Mouse (Mus musculus) lung, postnatal 0 days (tissue): ENCODE measurements around the gene Agbl2. TPM values are rescaled to one million over a fixed set of nuclear protein-coding genes. Genes with fewer than 3 reads are reported as not detected.

ENCODE experiments used
- ATAC-seq: fragments of 200-750 bp; cut with Nextera tagmentation; 2 replicates; pipeline ENCODE4 v1.8.0; 2017; ENCODE audit warnings: moderate library complexity
- DNase-seq: peaks from one replicate; pipeline ENCODE4 v3.0.0-alpha.2; 2016; ENCODE audit warnings: low spot score
- H3K27ac ChIP-seq: fragments of 300-500 bp; sonication (generic); 2 replicates; pipeline ENCODE4 v1.5.1; 2014; ENCODE audit warnings: antibody characterized with exemption, mild to moderate bottlenecking, low read length, mixed read lengths
- H3K27me3 ChIP-seq: fragments of 300-500 bp; sonication (generic); replicated peaks from 2 replicates; pipeline ENCODE4 v1.6.1; 2014; ENCODE audit warnings: low read length, mixed read lengths; ENCODE audit not compliant: insufficient read depth
- H3K36me3 ChIP-seq: fragments of 300-500 bp; sonication (generic); 2 replicates; pipeline ENCODE4 v1.6.1; 2014; ENCODE audit warnings: low read length, mixed read lengths; ENCODE audit not compliant: insufficient read depth
- H3K4me1 ChIP-seq: fragments of 300-500 bp; sonication (generic); 2 replicates; pipeline ENCODE4 v1.6.1; 2014; ENCODE audit warnings: antibody characterized with exemption, low read depth, low read length, mixed read lengths; ENCODE audit not compliant: insufficient read depth
- H3K4me2 ChIP-seq: fragments of 300-500 bp; sonication (generic); replicated peaks from 2 replicates; pipeline ENCODE4 v1.6.1; 2014; ENCODE audit warnings: low read depth, mild to moderate bottlenecking, low read length, moderate library complexity, mixed read lengths
- H3K4me3 ChIP-seq: fragments of 300-500 bp; sonication (generic); 2 replicates; pipeline ENCODE4 v1.5.1; 2014; ENCODE audit warnings: low read depth, low read length
- H3K9ac ChIP-seq: fragments of 300-500 bp; sonication (generic); replicated peaks from 2 replicates; pipeline ENCODE4 v1.6.1; 2014; ENCODE audit warnings: low read depth, mild to moderate bottlenecking
- H3K9me3 ChIP-seq: fragments of 300-500 bp; sonication (generic); 2 replicates; pipeline ENCODE4 v1.6.1; 2016; ENCODE audit warnings: low read length, mixed read lengths
- CTCF ChIP-seq: IDR thresholded peaks from 2 replicates; pipeline ENCODE4 v1.5.1; 2016; ENCODE audit warnings: antibody characterized with exemption, mild to moderate bottlenecking
- EP300 ChIP-seq: IDR thresholded peaks from 2 replicates; pipeline ENCODE4 v1.6.1; 2016; ENCODE audit warnings: antibody characterized with exemption, mild to moderate bottlenecking, control low read depth
- WGBS: fragments of 180-500 bp; shearing (Covaris S2); extraction: QIAGEN DNeasy Blood & Tissue Kit; methylation state at CpG from one replicate; pipeline ENCODE4 v1.1.7; 2014; 5-methylcytosine and 5-hydroxymethylcytosine counted together
- polyA plus RNA-seq: library from polyadenylated mRNA; unstranded; fragments of >200 nt; fragmentation: Nextera tagmentation; extraction: Ambion mirVana; gene quantifications from 2 replicates; pipeline ENCODE4 v1.2.1, GENCODE M21; 2015

The Agbl2 gene
- polyA plus RNA-seq, 1 experiment from 2014 or later: 2.7 TPM

DNA sequence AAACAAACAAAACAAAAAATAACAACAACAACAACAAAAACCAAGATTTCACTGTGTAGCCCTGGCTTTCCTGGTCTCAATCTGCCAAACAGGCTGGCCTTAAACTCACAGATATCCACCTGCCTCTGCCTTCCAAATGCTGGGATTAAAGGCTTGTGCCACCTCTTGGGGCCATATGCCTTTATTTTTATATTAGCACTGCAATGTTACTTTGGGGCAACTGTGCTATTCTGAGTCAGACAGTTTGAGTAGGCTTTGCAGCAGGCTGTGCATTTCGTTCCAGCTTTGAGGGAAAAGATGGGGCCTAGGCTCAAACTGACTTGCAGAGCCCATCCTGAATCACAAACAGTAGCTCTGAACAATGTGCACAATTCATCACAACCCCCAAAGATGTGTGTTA, 61.1 kb downstream of the Agbl2 start:
- 69% methylated on average over 1 of the region's 1 CpGs for WGBS
- ATAC-seq (no peak), DNase-seq (no peak)
- Histone ChIP-seq H3K4me1 (no peaks in the 10 kb centered on the region), H3K4me3 (no peak overlapping the region), H3K36me3 (no peaks in the 10 kb centered on the region), H3K9me3 (no peaks in the 10 kb centered on the region), H3K4me2 (no peak overlapping the region), H3K9ac (no peak overlapping the region), H3K27ac (no peak overlapping the region), H3K27me3 (no peaks in the 10 kb centered on the region)
- TF ChIP-seq EP300 (no peak), CTCF (no peak)

DNA sequence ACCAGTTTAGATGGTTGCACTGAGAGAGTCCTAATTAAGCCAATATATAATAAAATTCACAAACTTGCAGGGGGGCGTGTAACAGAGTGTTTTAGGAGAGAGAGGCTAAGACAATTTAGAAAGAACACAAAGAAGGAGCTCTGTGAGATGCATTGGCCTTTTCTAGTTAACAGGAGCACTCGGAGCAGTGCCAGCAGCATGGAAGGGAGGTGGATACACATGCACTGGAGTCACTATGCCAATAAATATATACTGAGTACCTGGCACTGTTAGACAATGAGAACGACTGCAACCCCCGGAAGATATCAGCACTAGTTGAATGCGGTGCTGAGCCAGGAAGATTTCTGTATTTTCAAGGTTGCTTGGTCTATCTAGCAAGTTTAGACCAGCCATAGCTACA, 61.7 kb downstream of the Agbl2 start:
- Histone ChIP-seq H3K27ac (no peak overlapping the region), H3K9ac (no peak overlapping the region), H3K27me3 (no peaks in the 10 kb centered on the region), H3K4me3 (no peak overlapping the region), H3K9me3 (no peaks in the 10 kb centered on the region), H3K36me3 (no peaks in the 10 kb centered on the region), H3K4me2 (no peak overlapping the region), H3K4me1 (no peaks in the 10 kb centered on the region; the same call in 1 of the 2 replicates)
- WGBS: 78% methylated on average over 5 of the region's 5 CpGs
- ATAC-seq (no peak), DNase-seq (no peak)
- TF ChIP-seq CTCF (no peak), EP300 (no peak)

DNA sequence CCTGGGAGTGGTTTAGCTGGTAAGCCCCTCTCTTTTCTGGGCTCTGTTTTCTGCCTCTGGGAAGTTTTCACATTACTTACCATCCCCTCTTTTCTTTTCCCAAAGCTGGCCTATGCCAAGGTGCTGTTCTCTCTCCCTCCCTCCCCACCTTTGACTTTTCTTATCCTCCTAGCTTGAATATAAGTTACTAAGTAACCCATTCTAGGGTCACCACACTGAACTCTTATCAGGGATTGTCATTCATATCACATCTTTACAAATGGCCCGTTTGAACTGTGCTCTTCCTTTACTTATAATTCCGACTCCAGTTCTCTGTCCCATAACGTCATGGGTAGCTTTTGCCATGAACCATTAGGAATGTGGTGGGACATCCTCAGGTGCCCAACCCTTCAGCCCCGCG, 62.7 kb downstream of the Agbl2 start:
- no peak for TF ChIP-seq CTCF
- TF ChIP-seq EP300: no peak
- ATAC-seq (no peak), DNase-seq (no peak)
- no peak overlapping the region for H3K4me2 ChIP-seq
- no peaks in the 10 kb centered on the region; the same call in 1 of the 2 replicates for H3K36me3 ChIP-seq
- no peaks in the 10 kb centered on the region for H3K9me3 ChIP-seq
- no peak overlapping the region for H3K9ac ChIP-seq
- no peak overlapping the region for H3K4me3 ChIP-seq
- 62% methylated on average over 5 of the region's 5 CpGs for WGBS
- no peak overlapping the region for H3K27ac ChIP-seq
- H3K27me3 ChIP-seq: no peaks in the 10 kb centered on the region
- H3K4me1 ChIP-seq: no peaks in the 10 kb centered on the region; the same call in 1 of the 2 replicates

DNA sequence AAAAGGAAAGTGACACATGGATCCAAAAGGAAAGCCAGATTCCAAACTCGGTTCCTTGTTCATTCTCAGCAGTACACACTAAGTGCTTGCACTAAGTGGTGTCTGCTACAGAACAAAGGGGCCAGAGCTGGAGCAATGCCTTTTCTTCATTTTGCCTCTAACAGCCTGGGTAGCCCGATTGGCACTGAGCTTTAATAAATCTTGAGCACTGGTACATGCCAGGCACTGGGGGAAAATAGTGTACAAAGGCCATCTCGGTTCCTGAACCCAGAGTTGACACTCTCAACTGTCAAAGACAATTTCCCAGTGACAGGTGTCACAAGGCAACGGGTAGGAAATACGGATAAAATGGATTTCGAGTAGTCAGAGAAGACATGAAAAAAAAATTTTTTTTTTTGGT, 63.6 kb downstream of the Agbl2 start:
- Histone ChIP-seq H3K36me3 (peaks cover 5% of the 10 kb centered on the region; the same call in 1 of the 2 replicates), H3K27me3 (no peaks in the 10 kb centered on the region), H3K4me1 (no peaks in the 10 kb centered on the region; the same call in 1 of the 2 replicates), H3K27ac (no peak overlapping the region), H3K9ac (no peak overlapping the region), H3K4me3 (peak overlapping the region; percentile 85; the same call in 1 of the 2 replicates), H3K4me2 (peak overlapping the region; percentile 57), H3K9me3 (no peaks in the 10 kb centered on the region)
- no peak for DNase-seq
- ATAC-seq: no peak
- TF ChIP-seq EP300: no peak
- no peak for TF ChIP-seq CTCF
- WGBS: 52% methylated on average over 6 of the region's 6 CpGs

DNA sequence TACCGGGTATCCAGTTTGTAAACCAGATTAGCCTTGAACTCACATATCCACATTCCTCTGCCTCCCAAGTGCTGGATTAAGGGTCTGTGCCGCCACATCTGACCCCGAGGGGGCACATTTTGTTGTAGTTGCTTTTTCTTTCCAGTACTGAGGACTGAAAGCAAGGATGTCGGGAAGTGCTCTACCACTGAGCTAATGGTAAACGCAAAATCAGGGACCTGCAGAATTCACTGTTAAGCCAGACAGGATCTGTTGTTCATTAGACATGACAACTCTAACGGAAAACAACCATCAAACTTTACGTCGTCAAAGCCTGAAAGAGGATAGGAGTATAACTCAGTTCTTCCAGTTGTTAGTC, 64.0 kb downstream of the Agbl2 start:
- H3K36me3 ChIP-seq: peaks cover 5% of the 10 kb centered on the region; the same call in 1 of the 2 replicates
- peak overlapping the region; percentile 51 for H3K27ac ChIP-seq
- no peaks in the 10 kb centered on the region for H3K27me3 ChIP-seq
- peak overlapping the region; percentile 85 for H3K4me3 ChIP-seq
- ATAC-seq: peak; percentile 25
- TF ChIP-seq CTCF: peak; percentile 20; the same call in 1 of the 2 replicates
- no peak for TF ChIP-seq EP300
- H3K4me1 ChIP-seq: no peaks in the 10 kb centered on the region; the same call in 1 of the 2 replicates
- WGBS: 2% methylated on average over 8 of the region's 8 CpGs
- H3K4me2 ChIP-seq: peak overlapping the region; percentile 57
- peak overlapping the region; percentile 20 for H3K9ac ChIP-seq
- no peak for DNase-seq
- no peaks in the 10 kb centered on the region for H3K9me3 ChIP-seq

DNA sequence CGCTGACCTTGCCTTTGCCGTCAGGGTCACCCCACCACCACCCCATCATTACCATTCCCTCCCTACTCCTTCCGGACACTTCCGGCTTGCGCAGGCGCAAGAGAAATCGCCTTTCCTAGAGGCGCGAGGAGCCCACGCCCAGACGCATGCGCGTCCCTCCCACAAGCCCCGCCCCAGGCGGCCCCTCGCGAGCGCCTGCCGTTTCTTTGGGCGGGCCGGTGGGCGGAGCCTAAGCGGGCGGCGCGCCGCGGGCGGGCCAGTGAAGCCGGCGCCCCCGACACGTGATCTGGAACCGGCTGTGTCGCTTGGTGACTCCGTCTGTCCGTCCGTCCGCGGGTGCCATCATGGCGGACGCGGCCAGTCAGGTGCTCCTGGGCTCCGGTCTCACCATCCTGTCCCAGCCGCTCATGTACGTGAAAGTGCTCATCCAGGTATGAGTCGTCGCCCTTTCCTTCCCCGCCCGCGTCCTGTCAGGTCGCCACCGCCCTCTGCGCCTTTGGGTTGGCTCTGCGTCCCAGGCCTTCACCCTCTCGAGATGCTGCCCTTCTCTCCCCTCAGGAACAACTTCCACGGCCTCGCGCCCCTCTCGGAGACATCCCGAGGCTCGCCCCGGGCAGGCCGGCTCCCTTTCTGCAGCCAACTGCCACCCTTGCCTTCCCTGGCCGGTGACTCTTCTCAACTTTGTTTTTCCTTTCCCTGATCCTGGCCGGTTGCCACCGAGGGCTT, 64.6 kb downstream of the Agbl2 start, which contains the start of gene Mtch2:
Gene Mtch2, plus strand, starts transcription at position 201 of the 726 bp plus-strand sequence.
- no peaks in the 10 kb centered on the region for H3K9me3 ChIP-seq
- peak within 1 kb of the TSS; percentile 90 for H3K9ac ChIP-seq
- H3K4me3 ChIP-seq: peak within 1 kb of the TSS; percentile 85
- no peak for TF ChIP-seq CTCF
- TF ChIP-seq EP300: no peak
- peak; percentile 99 for DNase-seq
- H3K27ac ChIP-seq: peak within 1 kb of the TSS; percentile 92
- peaks cover 5% of the 10 kb centered on the region; the same call in 1 of the 2 replicates for H3K36me3 ChIP-seq
- peak; percentile 96 for ATAC-seq
- no peaks in the 10 kb centered on the region; the same call in 1 of the 2 replicates for H3K4me1 ChIP-seq
- WGBS: under 1% methylated on average over 51 of the region's 67 CpGs
- H3K27me3 ChIP-seq: no peaks in the 10 kb centered on the region
- peak within 1 kb of the TSS; percentile 75 for H3K4me2 ChIP-seq
